Mouse (Mus musculus) cerebellum, adult 2 months (tissue): ENCODE measurements around the gene AU015836. TPM values are rescaled to one million over a fixed set of nuclear protein-coding genes. Genes with fewer than 3 reads are reported as not detected.

ENCODE experiments used
- DNase-seq, 2 experiments: peaks; one replicate each; pipeline ENCODE4 v3.0.0; 2021
- H3K27ac ChIP-seq: fragments of 200-500 bp; 2 replicates; pipeline ENCODE4 v1.5.1; 2012; ENCODE audit warnings: low read length, control low read depth, inconsistent platforms; ENCODE audit not compliant: insufficient read depth
- H3K27me3 ChIP-seq: fragments of 200-500 bp; 2 replicates; pipeline ENCODE4 v1.6.1; 2012; ENCODE audit warnings: inconsistent platforms, mild to moderate bottlenecking, low read length, moderate library complexity; ENCODE audit not compliant: control insufficient read depth, insufficient read depth
- H3K4me1 ChIP-seq: fragments of 200-500 bp; 2 replicates; pipeline ENCODE4 v1.6.1; 2011; ENCODE audit warnings: low read length; ENCODE audit not compliant: control insufficient read depth, insufficient read depth
- H3K4me3 ChIP-seq: fragments of 200-500 bp; replicated peaks from 2 replicates; pipeline ENCODE3; 2011; ENCODE audit warnings: mild to moderate bottlenecking, low read depth, low read length, control low read depth; ENCODE audit not compliant: insufficient read depth
- CTCF ChIP-seq: fragments of 200-500 bp; IDR thresholded peaks from 2 replicates; pipeline ENCODE4 v1.5.1; 2011; ENCODE audit warnings: low read depth, mild to moderate bottlenecking, control low read depth, low read length, moderate library complexity, borderline replicate concordance; ENCODE audit not compliant: insufficient read depth
- POLR2A ChIP-seq: fragments of 200-500 bp; IDR thresholded peaks from 2 replicates; pipeline ENCODE4 v1.6.1; 2011; ENCODE audit warnings: low read length, control low read depth, borderline replicate concordance; ENCODE audit not compliant: insufficient read depth
- WGBS: fragments of 180-500 bp; shearing (Covaris S2); methylation state at CpG from one replicate; pipeline ENCODE4 v1.1.7; 2018; 5-methylcytosine and 5-hydroxymethylcytosine counted together
- polyA plus RNA-seq: library from polyadenylated mRNA; depleted of rRNA; stranded (reverse); fragments of >200 nt; gene quantifications from 2 replicates; pipeline ENCODE4 v1.2.3, GENCODE M21; 2012; rRNA removed

The AU015836 gene
- polyA plus RNA-seq, 1 experiment = not detected

DNA sequence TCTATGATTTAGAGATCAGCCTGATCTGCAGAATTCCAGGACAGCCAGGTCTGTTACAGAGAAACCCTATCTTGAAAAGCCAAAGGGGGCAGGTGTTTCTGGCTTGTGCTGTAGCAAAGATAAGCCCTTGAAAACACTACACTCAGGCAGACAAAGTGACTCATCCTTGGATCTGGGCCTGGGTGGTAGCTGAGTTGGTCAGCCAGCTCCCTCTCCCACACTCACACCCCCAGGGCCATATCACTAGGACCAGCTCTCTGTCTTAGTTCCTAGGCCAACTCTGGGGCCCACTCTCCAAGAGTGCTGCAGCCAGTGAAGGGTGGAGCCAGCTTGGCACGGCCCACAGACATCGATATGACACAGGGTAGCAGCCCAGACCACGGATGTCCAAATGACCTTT is 38.5 kb downstream of the AU015836 start:
- Histone ChIP-seq H3K4me1 (no peaks in the 10 kb centered on the region), H3K27me3 (no peaks in the 10 kb centered on the region), H3K4me3 (no peak overlapping the region), H3K27ac (no peak overlapping the region)
- no peak for DNase-seq
- TF ChIP-seq CTCF (no peak), POLR2A (no peak)
- WGBS = 67% methylated on average over 3 of the region's 3 CpGs

DNA sequence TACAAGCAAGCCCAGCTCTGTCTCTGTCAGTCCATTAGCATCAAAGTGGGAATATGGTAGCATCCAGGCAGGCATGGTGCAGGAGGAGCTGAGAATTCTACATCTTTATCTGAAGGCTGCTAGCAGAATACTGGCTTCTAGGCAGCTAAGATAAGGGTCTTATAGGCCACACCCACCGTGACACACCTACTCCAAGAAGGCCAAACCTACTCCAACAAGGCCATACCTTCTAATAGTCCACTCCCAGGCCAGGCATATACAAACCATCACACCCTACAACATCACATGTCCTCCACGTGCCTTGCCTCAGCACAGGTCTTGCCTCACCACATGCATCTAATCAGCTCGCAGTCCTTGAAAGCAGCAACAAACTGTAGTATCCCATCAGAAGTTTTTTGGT is 41.0 kb downstream of the AU015836 start:
- 89% methylated on average over 3 of the region's 3 CpGs for WGBS
- DNase-seq = no peak
- no peaks in the 10 kb centered on the region for H3K4me1 ChIP-seq
- H3K27ac ChIP-seq = no peak overlapping the region
- H3K4me3 ChIP-seq = no peak overlapping the region
- no peak for TF ChIP-seq CTCF
- TF ChIP-seq POLR2A = no peak
- no peaks in the 10 kb centered on the region for H3K27me3 ChIP-seq

- Histone ChIP-seq H3K27ac (no peak overlapping the region), H3K27me3 (no peaks in the 10 kb centered on the region), H3K4me3 (no peak overlapping the region), H3K4me1 (no peaks in the 10 kb centered on the region)
- no peak for DNase-seq
- 88% methylated on average over 7 of the region's 7 CpGs for WGBS
- TF ChIP-seq CTCF (no peak), POLR2A (no peak)
Observed at GRCm38 (mm10) chrX:94011656-94012173, 43.3 kb downstream of the AU015836 start.

GRCm38 (mm10) chrX:94012479-94013167 is 44.2 kb downstream of the AU015836 start:
- Histone ChIP-seq H3K27ac (no peak overlapping the region), H3K4me3 (no peak overlapping the region), H3K27me3 (no peaks in the 10 kb centered on the region), H3K4me1 (no peaks in the 10 kb centered on the region)
- no peak for DNase-seq
- WGBS = 8% methylated on average over 12 of the region's 12 CpGs
- no peak for TF ChIP-seq POLR2A
- TF ChIP-seq CTCF = no peak

DNA sequence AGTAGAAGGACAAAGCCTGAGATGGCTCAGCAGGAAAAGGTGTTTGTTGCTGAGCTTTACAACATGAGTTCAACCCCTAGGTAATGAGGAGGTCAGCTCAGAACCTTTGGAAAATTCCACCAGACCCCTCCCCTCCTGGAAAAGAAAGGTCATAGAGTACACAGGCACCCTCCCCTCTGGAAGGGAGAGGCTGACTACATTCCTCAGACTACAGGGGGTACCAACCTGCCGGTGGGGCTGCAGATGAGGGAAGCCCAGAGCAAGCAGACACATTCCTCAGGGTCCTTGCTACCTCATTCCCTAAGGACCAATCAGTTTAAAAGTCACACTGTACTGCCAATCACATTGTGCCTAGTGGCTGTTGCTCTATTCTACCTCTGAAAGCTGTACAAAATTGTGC is 48.4 kb downstream of the AU015836 start:
- H3K4me3 ChIP-seq = no peak overlapping the region
- TF ChIP-seq CTCF (no peak), POLR2A (no peak)
- 8% methylated on average over 1 of the region's 1 CpGs for WGBS
- H3K27ac ChIP-seq = no peak overlapping the region
- H3K4me1 ChIP-seq = no peaks in the 10 kb centered on the region
- no peak for DNase-seq
- no peaks in the 10 kb centered on the region for H3K27me3 ChIP-seq

GRCm38 (mm10) chrX:94022264-94022874 is 53.9 kb downstream of the AU015836 start:
- WGBS = 59% methylated on average over 5 of the region's 5 CpGs

More at GRCm38 (mm10) chrX:94022264-94022874, 53.9 kb downstream of the AU015836 start:
- TF ChIP-seq POLR2A (no peak), CTCF (no peak)
- H3K27me3 ChIP-seq = no peaks in the 10 kb centered on the region
- H3K4me1 ChIP-seq = no peaks in the 10 kb centered on the region
- no peak overlapping the region for H3K27ac ChIP-seq
- no peak overlapping the region for H3K4me3 ChIP-seq
- DNase-seq = no peak

Other genes with a start within 250 kb of the AU015836 start
- gene Pdk3, start 136.5 kb upstream of the AU015836 start, polyA plus RNA-seq = 29.0 and 29.1 TPM in 2 replicates
- 12.4 and 14.5 TPM in 2 replicates for gene Zfx, start 155.0 kb downstream of the AU015836 start, polyA plus RNA-seq
- gene Eif2s3x, start 244.2 kb downstream of the AU015836 start, polyA plus RNA-seq = 72.2 and 109 TPM in 2 replicates